Mouse (Mus musculus): Measurements from ENCODE around the gene Pth. TPM values are rescaled to one million over a fixed set of nuclear protein-coding genes. Genes with fewer than 3 reads are reported as not detected.

The Pth gene
- polyA plus RNA-seq, 1 experiment from 2014 or later, result 1.0 TPM

Other genes starting within 250 kb of the Pth start
- 8.5 and 9.8 TPM in 2 replicates for gene Arntl, start 181.1 kb downstream of the Pth start, polyA plus RNA-seq (2016; fragmentation: Nextera tagmentation; extraction: Ambion mirVana)
- gene Btbd10, start 19.2 kb downstream of the Pth start, polyA plus RNA-seq (2016; fragmentation: Nextera tagmentation; extraction: Ambion mirVana), result 28.5 and 30.7 TPM in 2 replicates
- gene Far1, start 125.3 kb upstream of the Pth start, polyA plus RNA-seq (2016; fragmentation: Nextera tagmentation; extraction: Ambion mirVana), result 87.4 and 90.9 TPM in 2 replicates

All from embryonic facial prominence, embryonic 12.5 days (tissue).